Mouse (Mus musculus) adrenal gland, postnatal 10 days (tissue): ENCODE measurements around the gene Ros1. TPM values are rescaled to one million over a fixed set of nuclear protein-coding genes. Genes with fewer than 3 reads are reported as not detected.

Source experiments
- DNase-seq: peaks from one replicate; pipeline ENCODE4 v3.0.0; 2021; ENCODE audit warnings: mixed read lengths
- long read RNA-seq, 2 experiments: library from polyadenylated mRNA; stranded (forward); transcript quantifications; one replicate each; pipeline ENCODE4 v2.0.0; 2021
- total RNA-seq, 2 experiments: library from RNA; stranded (reverse); gene quantifications; 2 replicates each; pipeline ENCODE4 v1.2.3; 2021

Gene Ros1
- total RNA-seq, result under 1 TPM in 1 of 2 experiments, not detected in 1; 0.09 TPM
- long read RNA-seq, experiment 1, result 0 reads
- long read RNA-seq, experiment 2, result 0 reads

DNA sequence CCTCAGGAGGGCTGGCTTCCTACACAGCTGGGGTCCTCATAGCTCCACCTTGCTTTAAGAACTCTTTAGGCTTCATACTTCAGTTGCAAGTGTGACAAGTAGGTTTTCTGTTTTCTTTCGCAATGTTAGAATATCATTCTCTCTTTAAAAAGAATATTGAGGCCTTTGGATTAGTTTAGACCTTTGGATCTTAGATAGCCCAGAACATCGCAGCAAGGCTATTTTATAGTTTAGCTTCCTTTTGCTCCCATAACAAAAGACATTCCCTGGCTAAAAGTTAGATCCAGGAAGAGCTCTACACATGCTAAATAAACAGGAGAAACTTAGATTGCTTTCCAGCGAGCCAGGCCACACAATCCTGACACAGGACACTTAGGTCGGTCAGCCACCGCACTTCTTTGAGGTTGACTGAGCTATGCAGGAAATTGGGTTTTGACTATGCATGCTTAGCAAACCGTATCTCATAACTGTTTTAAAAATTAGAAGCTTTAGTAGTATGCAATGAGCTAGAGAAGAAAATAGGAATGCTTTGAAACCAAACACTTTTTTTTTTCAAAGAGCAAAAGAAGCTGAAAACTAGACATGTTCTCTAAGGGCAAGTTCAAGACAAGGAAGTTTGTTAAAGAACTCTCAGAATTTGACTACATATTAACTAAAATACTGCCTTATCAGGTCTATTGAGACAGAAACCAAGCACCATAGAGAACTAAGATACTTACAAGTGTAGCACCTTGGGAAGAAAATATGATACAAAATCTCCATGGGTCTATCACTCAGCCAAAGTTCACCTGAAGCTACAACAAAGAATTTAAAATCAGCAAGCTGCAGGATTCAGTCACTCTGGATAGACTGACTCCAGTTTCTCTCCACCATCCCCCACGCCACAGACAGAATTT, at the start of gene Ros1:
Gene Ros1 (minus strand): TSS at position 288 of the 896 bp plus-strand sequence.
- no peak for DNase-seq

DNA sequence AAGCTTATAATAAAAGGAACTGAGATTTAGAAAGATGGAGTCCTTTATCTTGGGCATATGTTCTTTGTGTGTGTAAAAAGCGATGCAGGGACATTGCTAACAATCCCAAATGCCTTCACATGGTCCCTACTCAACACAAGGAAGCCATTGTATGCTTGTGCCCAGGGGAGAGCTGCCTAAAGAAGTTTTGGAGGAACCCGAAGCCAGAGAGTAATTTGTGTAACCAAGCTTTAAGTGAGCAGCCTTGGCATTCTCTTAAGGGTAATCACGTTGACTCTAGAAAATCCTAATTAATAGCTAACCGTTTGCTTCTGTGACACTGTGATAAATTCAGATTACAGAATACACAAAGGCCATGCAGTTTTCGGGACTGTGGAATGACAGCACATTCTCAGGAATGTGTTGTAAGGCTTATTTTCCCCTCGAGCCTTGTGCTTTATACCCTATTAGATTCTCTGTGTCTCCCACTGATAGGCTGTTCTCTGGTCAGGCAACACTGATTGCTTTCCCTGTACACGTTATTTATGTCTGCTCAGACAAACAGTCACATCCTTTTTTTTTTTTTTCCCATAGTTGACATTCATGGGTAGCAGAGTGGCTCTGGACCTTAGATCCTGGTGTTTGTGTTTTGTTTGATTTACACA, 47.8 kb upstream of the Ros1 start:
- no peak for DNase-seq

- no peak for DNase-seq
Observed at GRCm38 (mm10) chr10:52242015-52242414, 47.0 kb upstream of the Ros1 start.

GRCm38 (mm10) chr10:52235461-52235860, 40.4 kb upstream of the Ros1 start:
- no peak for DNase-seq

DNA sequence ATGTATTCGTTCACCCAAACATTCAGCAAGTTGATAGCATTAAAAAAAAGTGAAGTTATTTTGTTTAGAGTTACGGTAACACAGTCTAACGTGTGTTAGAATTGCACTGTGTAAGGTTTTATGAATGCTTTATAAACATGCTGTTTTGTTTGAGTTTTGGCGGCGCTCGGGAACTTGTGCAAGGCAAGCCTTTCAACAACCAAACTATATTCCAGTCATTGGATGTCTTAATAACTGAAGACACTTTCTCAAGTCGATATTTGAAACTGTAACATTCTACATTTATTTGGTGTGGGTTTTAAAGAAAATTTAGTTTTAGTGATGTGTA, 39.6 kb upstream of the Ros1 start:
- no peak for DNase-seq

- peak; percentile 61 for DNase-seq
Observed at GRCm38 (mm10) chr10:52233969-52234653, 39.1 kb upstream of the Ros1 start.

DNA sequence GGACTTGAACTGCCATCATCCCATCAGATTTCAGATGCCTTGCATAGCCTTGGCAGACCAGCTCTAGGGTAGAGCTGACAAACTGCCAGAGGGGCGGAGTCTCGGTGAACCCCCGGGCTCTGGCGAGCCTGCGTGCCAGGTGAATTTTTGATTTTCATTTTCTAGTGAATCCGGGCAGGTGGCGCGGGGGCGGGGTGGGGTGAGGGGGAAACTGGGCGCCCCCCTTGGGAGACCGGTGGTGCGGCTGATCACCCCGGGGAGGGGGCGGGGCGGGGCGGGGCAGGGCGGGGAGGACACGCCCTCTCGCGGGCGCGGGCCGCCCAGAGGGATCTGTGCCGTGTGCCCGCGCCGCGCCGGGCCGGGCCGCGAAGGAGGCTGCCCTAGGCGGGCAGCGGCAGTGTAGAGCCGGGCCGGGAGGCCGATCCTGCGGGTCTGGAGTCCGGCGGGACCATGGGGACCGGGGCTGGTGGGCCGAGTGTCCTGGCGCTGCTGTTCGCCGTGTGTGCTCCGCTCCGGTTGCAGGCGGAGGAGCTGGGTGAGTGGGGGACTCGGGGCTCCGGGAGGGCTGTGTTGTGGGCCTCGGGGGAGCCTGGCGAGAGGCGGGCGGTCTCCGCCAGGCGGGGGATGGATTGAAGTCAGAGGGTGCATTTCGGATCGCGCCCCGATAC, 38.4 kb upstream of the Ros1 start, which contains the start of gene Dcbld1:
Gene Dcbld1 (plus strand): TSS at position 319 of the 668 bp plus-strand sequence.
- DNase-seq, result peak; percentile 75

DNA sequence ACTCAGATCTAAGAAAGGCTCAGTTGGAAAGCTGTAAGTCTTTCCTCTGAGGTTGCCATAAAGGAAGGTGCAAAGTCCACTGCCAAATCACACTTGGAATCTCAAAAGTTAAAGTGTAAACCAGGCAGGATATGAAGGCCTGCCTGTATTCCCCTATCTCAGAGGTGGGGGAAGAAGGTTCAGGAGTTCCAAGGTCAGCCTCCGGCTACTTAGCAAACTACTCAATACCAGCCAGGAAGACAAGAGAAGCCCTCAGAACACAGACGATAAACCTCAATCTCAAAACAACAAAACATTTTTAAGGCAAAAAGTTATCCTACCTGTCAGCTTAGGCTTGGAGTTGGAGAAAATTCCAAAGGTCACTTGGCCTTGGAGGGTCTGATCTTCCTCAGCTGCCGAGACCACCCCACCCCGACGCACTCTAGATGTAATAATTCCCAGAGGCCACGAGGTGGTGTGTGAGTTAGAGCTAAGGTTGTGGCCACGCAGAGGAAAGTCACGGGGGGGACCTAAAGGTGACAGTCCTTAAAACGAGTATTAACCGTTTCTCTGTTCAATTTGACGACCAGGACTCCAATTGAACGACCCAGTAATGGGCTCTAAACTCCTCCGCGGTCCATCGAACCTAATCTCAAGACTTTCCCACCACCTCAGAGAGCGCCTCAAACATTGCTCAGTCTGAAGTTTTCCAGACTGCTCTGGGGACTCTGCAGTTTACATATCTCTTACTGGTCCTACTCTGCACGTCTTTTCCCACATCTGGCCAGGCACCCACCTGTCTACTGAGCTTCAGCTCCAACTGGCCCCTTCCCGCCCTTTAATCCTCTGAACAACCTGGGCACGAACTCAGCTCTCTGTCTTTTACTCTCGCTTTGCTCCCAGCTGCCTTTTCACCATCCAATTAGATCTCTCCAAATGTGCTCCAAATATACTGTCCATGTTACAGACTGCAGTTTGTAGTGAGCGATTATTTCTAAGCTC, 37.4 kb upstream of the Ros1 start:
- DNase-seq, result peak; percentile 49

GRCm38 (mm10) chr10:52219600-52219999, 24.6 kb upstream of the Ros1 start:
- no peak for DNase-seq

- no peak for DNase-seq
Observed at GRCm38 (mm10) chr10:52217564-52217934, 22.5 kb upstream of the Ros1 start.

DNA sequence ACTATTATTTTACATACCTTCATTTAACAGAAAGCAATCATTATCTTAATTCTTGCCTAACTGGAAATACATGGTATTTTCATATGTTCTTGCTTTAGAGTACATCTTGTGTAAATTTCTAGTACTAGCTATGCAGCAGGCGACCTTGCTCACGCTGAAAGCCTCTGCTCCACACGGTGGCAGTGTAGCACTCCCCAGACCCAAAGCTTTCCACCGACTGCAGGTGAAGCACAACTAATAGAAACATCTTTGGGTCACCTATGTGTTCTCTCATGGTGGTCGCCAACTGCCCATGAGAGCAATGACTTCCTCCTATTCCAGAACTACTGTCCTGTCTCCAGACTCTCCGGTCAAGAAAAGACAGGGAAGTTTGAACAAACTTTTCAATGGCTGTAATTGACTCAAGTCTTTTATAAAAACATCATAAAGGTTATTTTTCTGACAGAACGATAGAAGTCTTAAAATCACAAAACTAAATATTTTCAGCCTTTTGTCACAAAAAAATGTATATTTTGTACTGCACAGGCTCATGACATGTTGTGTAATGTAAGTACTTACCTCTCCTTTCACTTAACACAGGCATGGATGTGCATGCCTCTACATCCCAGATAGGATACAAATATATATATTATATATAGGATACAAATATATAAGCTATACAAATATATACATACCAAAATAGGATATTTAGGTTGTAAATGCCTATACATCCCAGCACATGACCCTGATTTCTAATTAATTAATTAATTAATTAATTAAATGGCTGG, 21.9 kb upstream of the Ros1 start:
- peak; percentile 73 for DNase-seq

- DNase-seq, result no peak
Observed at GRCm38 (mm10) chr10:52215267-52215818, 20.3 kb upstream of the Ros1 start.

DNA sequence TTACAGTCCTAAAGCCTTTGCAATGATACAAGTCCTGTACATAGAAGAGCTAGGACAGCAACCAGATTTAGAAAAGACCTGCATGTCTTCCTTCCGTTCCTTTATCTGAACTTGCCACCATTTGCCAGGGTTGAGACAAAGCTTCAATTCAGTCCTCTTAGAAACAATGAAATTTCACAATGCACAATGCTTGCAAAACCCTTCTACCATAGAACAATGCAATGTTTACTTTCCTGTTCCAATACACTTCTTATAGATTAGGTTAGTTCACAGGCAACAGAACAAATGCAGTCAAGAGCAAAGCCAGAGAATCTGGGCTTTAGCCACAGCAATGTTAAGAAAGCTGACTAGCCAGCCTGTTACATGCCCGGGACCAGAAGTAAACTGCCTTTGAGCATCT, 9.0 kb upstream of the Ros1 start:
- no peak for DNase-seq

- no peak for DNase-seq
Observed at GRCm38 (mm10) chr10:52185900-52186299, 9.1 kb downstream of the Ros1 start.

- DNase-seq, result peak; percentile 4
Observed at GRCm38 (mm10) chr10:52182878-52183277, 12.2 kb downstream of the Ros1 start.

DNA sequence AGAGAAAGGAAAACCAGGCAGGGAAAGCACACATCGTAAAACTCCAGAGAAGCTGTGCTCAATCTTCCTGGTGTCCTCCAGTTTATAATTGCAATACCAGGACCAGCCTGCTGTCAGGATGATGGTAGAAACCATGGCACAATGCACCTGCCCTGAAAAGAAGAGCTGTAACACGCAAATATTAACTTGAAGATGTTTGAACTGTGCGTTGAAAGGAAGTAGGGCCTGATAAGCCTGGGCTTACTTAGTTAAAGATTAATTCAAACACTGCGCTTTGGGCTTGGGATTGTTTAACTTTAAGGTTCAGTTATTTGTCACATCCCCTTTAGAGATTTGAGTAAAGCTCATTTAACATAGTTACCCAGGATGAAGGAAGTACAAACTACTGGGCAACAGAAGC, 20.7 kb downstream of the Ros1 start:
- no peak for DNase-seq

GRCm38 (mm10) chr10:52170489-52170888, 24.6 kb downstream of the Ros1 start:
- DNase-seq, result no peak

- peak; percentile 7 for DNase-seq
Observed at GRCm38 (mm10) chr10:52169841-52170240, 25.2 kb downstream of the Ros1 start.

GRCm38 (mm10) chr10:52165376-52165775, 29.7 kb downstream of the Ros1 start:
- no peak for DNase-seq

DNA sequence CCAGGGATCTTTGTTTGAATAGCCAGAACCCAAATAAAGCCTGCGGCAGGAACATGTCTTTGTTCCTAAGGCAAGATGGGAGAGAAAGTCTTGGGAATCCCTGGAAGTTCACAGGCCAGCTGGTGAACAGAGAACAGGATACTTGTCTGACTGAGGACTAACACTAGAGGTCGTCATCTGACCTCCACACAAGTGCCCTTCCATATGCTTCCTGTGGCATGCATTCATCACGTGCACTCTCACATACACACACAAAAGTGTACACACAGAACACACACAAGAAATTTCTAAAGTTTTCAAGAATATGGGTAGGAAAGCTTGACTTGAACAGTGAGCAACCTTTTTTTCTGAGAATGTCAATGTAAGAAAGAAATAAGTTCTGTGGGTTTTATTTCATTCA, 34.4 kb downstream of the Ros1 start:
- no peak for DNase-seq
